Mouse (Mus musculus) CH12.LX (cell line): ENCODE measurements around the gene Srrm4. TPM values are rescaled to one million over a fixed set of nuclear protein-coding genes. Genes with fewer than 3 reads are reported as not detected.

Experiments
- DNase-seq: peaks from one replicate; pipeline ENCODE4 v3.0.0-alpha.2; 2013; ENCODE audit errors: extremely low read depth
- H3K27ac ChIP-seq: 2 replicates; pipeline ENCODE4 v1.5.1; 2012; ENCODE audit warnings: low read depth, mild to moderate bottlenecking, control low read depth, moderate library complexity; ENCODE audit not compliant: insufficient read depth
- H3K27me3 ChIP-seq: replicated peaks from 2 replicates; pipeline ENCODE3; 2012; ENCODE audit warnings: inconsistent platforms
- H3K36me3 ChIP-seq, 2 experiments: replicated peaks in 1 of 2; 2 replicates each; pipeline versions ENCODE3 to v1.6.1; 2012; ENCODE audit warnings: inconsistent platforms in 1 of 2, low read length in 1 of 2, mild to moderate bottlenecking in 1 of 2, mixed read lengths in 1 of 2, moderate library complexity in 1 of 2; ENCODE audit not compliant: control insufficient read depth in 1 of 2, insufficient read depth in 1 of 2
- H3K4me1 ChIP-seq, 2 experiments: 2 replicates each; pipeline ENCODE4 v1.6.1; 2012; ENCODE audit warnings: inconsistent platforms in 1 of 2, moderate library complexity in 1 of 2; ENCODE audit not compliant: insufficient read depth in 2 of 2, control insufficient read depth in 1 of 2
- H3K4me2 ChIP-seq: 2 replicates; pipeline ENCODE4 v1.6.1; 2012; ENCODE audit warnings: low read depth, mild to moderate bottlenecking, control low read depth; ENCODE audit not compliant: poor library complexity, insufficient read depth, severe bottlenecking
- H3K4me3 ChIP-seq, 3 experiments: fragments of 150-350 bp in 1 of 3; sonication (generic) in 1 of 3; replicated peaks in 1 of 3; 2 replicates each; pipeline versions ENCODE3 to v1.5.1; 2011 to 2012; ENCODE audit warnings: low read depth in 2 of 3, low read length in 2 of 3, mild to moderate bottlenecking in 2 of 3, moderate library complexity in 2 of 3, control low read depth in 1 of 3, improper control_type of control experiment in 1 of 3, inconsistent platforms in 1 of 3, mixed read lengths in 1 of 3; ENCODE audit not compliant: poor library complexity in 1 of 3
- H3K79me2 ChIP-seq: replicated peaks from 2 replicates; pipeline ENCODE4 v1.6.1; 2012; ENCODE audit warnings: mild to moderate bottlenecking, moderate library complexity; ENCODE audit not compliant: control insufficient read depth, poor library complexity, insufficient read depth, severe bottlenecking; ENCODE audit errors: extremely low read depth
- H3K9ac ChIP-seq: 2 replicates; pipeline ENCODE4 v1.6.1; 2012; ENCODE audit warnings: low read depth, mild to moderate bottlenecking, control low read depth, moderate library complexity; ENCODE audit not compliant: insufficient read depth
- H3K9me3 ChIP-seq: replicated peaks from 2 replicates; pipeline ENCODE3; 2012; ENCODE audit warnings: low read length, inconsistent platforms, mixed read lengths
- BHLHE40 ChIP-seq: IDR thresholded peaks from 2 replicates; pipeline ENCODE4 v1.6.1; 2011; ENCODE audit warnings: mild to moderate bottlenecking, low read depth, low read length, improper control_type of control experiment
- CHD1 ChIP-seq: IDR thresholded peaks from 2 replicates; pipeline ENCODE4 v1.6.1; 2012; ENCODE audit warnings: low read depth, low read length, improper control_type of control experiment, inconsistent platforms
- CHD2 ChIP-seq: IDR thresholded peaks from 2 replicates; pipeline ENCODE4 v1.6.1; 2011; ENCODE audit warnings: low read length, improper control_type of control experiment
- CTCF ChIP-seq, 2 experiments: IDR thresholded peaks in 1 of 2; conservative IDR thresholded peaks in 1 of 2; 2 replicates each; pipeline ENCODE4 v1.5.1; 2011 to 2012; ENCODE audit warnings: low read depth in 2 of 2, low read length in 2 of 2, improper control_type of control experiment in 1 of 2, inconsistent platforms in 1 of 2, mild to moderate bottlenecking in 1 of 2, moderate library complexity in 1 of 2
- E2F4 ChIP-seq: IDR thresholded peaks from 2 replicates; pipeline ENCODE4 v1.6.1; 2011; ENCODE audit warnings: low read depth, low read length, improper control_type of control experiment; ENCODE audit not compliant: insufficient replicate concordance
- ETS1 ChIP-seq: conservative IDR thresholded peaks from 2 replicates; pipeline ENCODE4 v1.6.1; 2012; ENCODE audit warnings: low read depth, mild to moderate bottlenecking, inconsistent platforms, low read length, improper control_type of control experiment, moderate library complexity
- IRF4 ChIP-seq: IDR thresholded peaks from 2 replicates; pipeline ENCODE4 v1.6.1; 2014; ENCODE audit warnings: low read depth, mild to moderate bottlenecking, inconsistent platforms, low read length, improper control_type of control experiment
- JUN ChIP-seq: IDR thresholded peaks from 2 replicates; pipeline ENCODE4 v1.6.1; 2011; ENCODE audit warnings: low read depth, mild to moderate bottlenecking, low read length, improper control_type of control experiment, moderate library complexity; ENCODE audit not compliant: insufficient read depth
- JUND ChIP-seq: conservative IDR thresholded peaks from 2 replicates; pipeline ENCODE4 v1.6.1; 2011; ENCODE audit warnings: low read depth, low read length, improper control_type of control experiment
- MAFK ChIP-seq: IDR thresholded peaks from 2 replicates; pipeline ENCODE4 v1.6.1; 2011; ENCODE audit warnings: low read length, improper control_type of control experiment; ENCODE audit not compliant: insufficient replicate concordance
- MXI1 ChIP-seq: IDR thresholded peaks from 2 replicates; pipeline ENCODE4 v1.6.1; 2011; ENCODE audit warnings: mild to moderate bottlenecking, low read depth, low read length, improper control_type of control experiment
- MYC ChIP-seq: IDR thresholded peaks from 2 replicates; pipeline ENCODE4 v1.6.1; 2011; ENCODE audit warnings: low read depth, mild to moderate bottlenecking, improper control_type of control experiment, low read length
- NELFE ChIP-seq: IDR thresholded peaks from 2 replicates; pipeline ENCODE4 v1.6.1; 2011; ENCODE audit warnings: low read depth, low read length, improper control_type of control experiment
- PAX5 ChIP-seq: IDR thresholded peaks from 2 replicates; pipeline ENCODE4 v1.6.1; 2012; ENCODE audit warnings: low read length, inconsistent platforms, mixed read lengths
- POLR2A ChIP-seq: IDR thresholded peaks from 2 replicates; pipeline ENCODE4 v1.6.1; 2011; ENCODE audit warnings: low read depth, mild to moderate bottlenecking, improper control_type of control experiment, low read length
- POLR2AphosphoS2 ChIP-seq: IDR thresholded peaks from 2 replicates; pipeline ENCODE4 v1.6.1; 2011; ENCODE audit warnings: low read depth, low read length, improper control_type of control experiment
- RAD21 ChIP-seq: IDR thresholded peaks from 2 replicates; pipeline ENCODE4 v1.6.1; 2011; ENCODE audit warnings: low read depth, mild to moderate bottlenecking, low read length, improper control_type of control experiment, moderate library complexity
- SIN3A ChIP-seq: IDR thresholded peaks from 2 replicates; pipeline ENCODE4 v1.6.1; 2012; ENCODE audit warnings: low read length, improper control_type of control experiment, inconsistent platforms
- SMC3 ChIP-seq: IDR thresholded peaks from 2 replicates; pipeline ENCODE4 v1.6.1; 2011; ENCODE audit warnings: low read depth, low read length, improper control_type of control experiment
- TBP ChIP-seq: conservative IDR thresholded peaks from 2 replicates; pipeline ENCODE4 v1.6.1; 2011; ENCODE audit warnings: low read depth, low read length, improper control_type of control experiment
- TCF12 ChIP-seq: IDR thresholded peaks from 2 replicates; pipeline ENCODE4 v1.6.1; 2014; ENCODE audit warnings: low read depth, mild to moderate bottlenecking, inconsistent platforms, low read length, improper control_type of control experiment
- UBTF ChIP-seq: IDR thresholded peaks from 2 replicates; pipeline ENCODE4 v1.6.1; 2012; ENCODE audit warnings: low read depth, mild to moderate bottlenecking, inconsistent platforms, low read length, improper control_type of control experiment, moderate library complexity
- USF1 ChIP-seq: IDR thresholded peaks from 2 replicates; pipeline ENCODE4 v1.6.1; 2014; ENCODE audit warnings: low read depth, mild to moderate bottlenecking, inconsistent platforms, low read length, improper control_type of control experiment
- USF2 ChIP-seq: conservative IDR thresholded peaks from 2 replicates; pipeline ENCODE4 v1.6.1; 2011; ENCODE audit warnings: low read depth, low read length, improper control_type of control experiment
- ZC3H11A ChIP-seq: IDR thresholded peaks from 2 replicates; pipeline ENCODE4 v1.6.1; 2012; ENCODE audit warnings: low read depth, mild to moderate bottlenecking, inconsistent platforms, low read length, improper control_type of control experiment
- ZKSCAN1 ChIP-seq: IDR thresholded peaks from 2 replicates; pipeline ENCODE4 v1.6.1; 2012; ENCODE audit warnings: low read depth, inconsistent platforms, low read length, improper control_type of control experiment, borderline replicate concordance
- dilution Hi-C: fragments of 300-500 bp; cut with MboI; formaldehyde crosslinking; loops from 2 replicates; pipeline ENCODE4 v1.14.3; 2020; ENCODE audit warnings: low sequenced_read_pairs; ENCODE audit not compliant: extremely low pct_unique_long_range_greater_than_20kb, extremely low pct_ligation_motif_present
- in situ Hi-C: fragments of 300-500 bp; cut with MboI; formaldehyde crosslinking; loops from 3 replicates; pipeline ENCODE4 v1.14.3; 2019; ENCODE audit warnings: low sequenced_read_pairs, low pct_ligation_motif_present, low pct_unique_long_range_greater_than_20kb, mixed read lengths
- polyA plus RNA-seq: library from polyadenylated mRNA; unstranded; fragments of >175 nt; gene quantifications from 2 replicates; pipeline ENCODE4 v1.2.1, GENCODE M21; 2012; ENCODE audit warnings: low read depth; ENCODE audit not compliant: insufficient read length
- total RNA-seq, 2 experiments: library from RNA; depleted of rRNA; stranded (reverse); fragments of 300-350 nt in 1 of 2; fragments of >200 nt in 1 of 2; gene quantifications; 2 replicates each; pipeline ENCODE4 v1.2.3; 2012 to 2014

The Srrm4 gene
- total and polyA plus RNA-seq, 3 experiments: not detected

DNA sequence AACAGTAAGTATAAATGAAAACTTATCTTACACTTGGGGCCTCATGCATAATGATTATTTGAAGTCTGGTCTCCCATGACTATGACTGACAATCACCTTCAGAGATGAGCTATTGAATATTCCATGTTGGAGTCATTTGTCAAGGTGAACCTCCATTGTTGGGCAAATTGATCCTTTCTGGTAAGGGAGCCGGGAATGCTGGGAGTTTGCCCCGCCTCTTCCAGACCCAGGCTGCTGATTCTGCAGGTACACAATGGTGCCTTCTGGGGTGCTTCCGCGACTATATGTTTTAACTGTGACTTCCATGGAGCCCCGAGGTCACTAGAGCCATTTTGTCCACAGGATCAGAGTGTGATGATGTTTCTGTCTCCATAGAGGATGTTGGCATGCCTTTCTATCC lies 195.5 kb downstream of the Srrm4 start:
- TF ChIP-seq SMC3 (no peak), ETS1 (no peak), TCF12 (no peak), RAD21 (no peak), JUND (no peak), CTCF (conservative IDR thresholded peaks at IDR 0.05 in 1 of 2, IDR thresholded peaks at IDR 0.05 in 1 of 2; ENCODE audit: low read depth in 2 of 2, low read length in 2 of 2) (no peak), UBTF (no peak), POLR2A (no peak), USF1 (no peak), ZKSCAN1 (no peak), MAFK (no peak), CHD1 (no peak), CHD2 (no peak), IRF4 (no peak), PAX5 (no peak)
- H3K27me3 ChIP-seq: no peaks in the 10 kb centered on the region
- H3K27ac ChIP-seq: no peak overlapping the region
- in situ Hi-C loops: no loop called here
- peaks cover 87% of the 10 kb centered on the region for H3K9me3 ChIP-seq
- no peak overlapping the region for H3K9ac ChIP-seq
- H3K4me3 ChIP-seq: no peak overlapping the region
- dilution Hi-C loops: no loop called here
- H3K4me1 ChIP-seq: no peaks in the 10 kb centered on the region
- H3K79me2 ChIP-seq: no peaks in the 10 kb centered on the region
- no peak overlapping the region for H3K4me2 ChIP-seq
- H3K36me3 ChIP-seq: no peaks in the 10 kb centered on the region
- DNase-seq: no peak

DNA sequence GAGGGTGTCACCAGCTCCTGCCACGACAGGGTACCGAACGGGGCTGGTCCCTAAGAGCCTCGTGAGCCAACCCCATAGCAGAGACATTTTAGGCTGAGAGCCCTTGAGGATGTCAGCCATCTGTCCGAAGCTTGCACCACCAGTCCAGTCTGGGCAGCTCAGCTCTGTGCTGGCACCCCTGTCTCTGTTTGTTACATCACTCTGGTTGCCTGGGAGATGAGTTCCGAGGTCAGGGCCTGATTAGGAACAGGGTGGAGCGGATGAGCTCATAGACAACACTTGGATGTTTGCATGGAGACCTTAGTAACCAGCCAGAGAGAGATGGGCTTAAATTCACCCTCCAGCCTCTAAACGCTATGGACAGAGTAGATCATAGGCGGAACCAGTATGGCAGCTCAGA lies 199.0 kb downstream of the Srrm4 start:
- in situ Hi-C loops (no loop called here), dilution Hi-C loops (no loop called here)
- Histone ChIP-seq H3K36me3 (no peaks in the 10 kb centered on the region), H3K4me3 (no peak overlapping the region), H3K79me2 (no peaks in the 10 kb centered on the region), H3K4me2 (no peak overlapping the region), H3K27ac (no peak overlapping the region), H3K4me1 (no peaks in the 10 kb centered on the region), H3K9me3 (peaks cover 89% of the 10 kb centered on the region), H3K9ac (no peak overlapping the region), H3K27me3 (no peaks in the 10 kb centered on the region)
- no peak for DNase-seq
- TF ChIP-seq UBTF: no peak

DNA sequence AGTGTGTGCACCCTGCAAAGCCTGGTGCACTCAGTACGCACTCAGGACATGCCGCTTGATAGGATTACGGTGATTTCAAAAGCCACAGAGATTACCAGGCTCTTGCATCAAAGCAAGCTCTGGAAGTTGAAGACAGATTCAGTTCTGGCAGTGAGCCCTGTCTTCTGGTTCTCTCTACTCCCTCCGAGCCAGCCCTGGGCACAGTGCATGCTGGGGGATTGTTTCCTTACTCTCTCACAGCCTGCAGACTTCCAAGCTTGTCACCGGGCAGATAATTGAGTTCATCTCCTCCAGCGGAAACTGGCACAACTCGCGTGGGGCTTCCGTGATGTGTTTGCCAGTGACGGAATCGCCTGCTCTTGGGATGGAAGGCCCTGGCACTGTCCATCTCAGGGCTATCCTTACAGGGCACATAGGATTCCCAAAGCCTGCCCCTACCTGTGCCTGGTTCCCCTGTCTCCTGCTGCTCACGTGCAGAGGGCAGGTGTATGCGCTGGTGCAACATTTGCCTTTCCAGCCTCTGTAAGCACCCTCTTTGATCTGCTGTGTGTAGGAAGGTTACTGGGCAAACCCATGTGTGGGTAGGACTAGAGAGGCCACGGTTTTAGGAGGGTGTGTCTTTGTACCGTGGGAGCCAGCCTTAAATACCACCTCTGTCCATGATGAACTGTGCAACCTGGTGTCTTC lies 201.6 kb downstream of the Srrm4 start:
- H3K36me3 ChIP-seq: no peaks in the 10 kb centered on the region
- peaks cover 88% of the 10 kb centered on the region for H3K9me3 ChIP-seq
- dilution Hi-C loops: no loop called here
- H3K27me3 ChIP-seq: no peaks in the 10 kb centered on the region
- DNase-seq: no peak
- H3K27ac ChIP-seq: no peak overlapping the region
- H3K4me3 ChIP-seq: peak overlapping the region in 1 of 3 experiments; percentile 16
- in situ Hi-C loops: no loop called here
- no peaks in the 10 kb centered on the region for H3K4me1 ChIP-seq
- H3K9ac ChIP-seq: no peak overlapping the region
- no peak overlapping the region for H3K4me2 ChIP-seq
- H3K79me2 ChIP-seq: no peaks in the 10 kb centered on the region
- TF ChIP-seq SIN3A (no peak), MYC (no peak), TBP (no peak), JUND (no peak), CTCF (conservative IDR thresholded peaks at IDR 0.05 in 1 of 2, IDR thresholded peaks at IDR 0.05 in 1 of 2; ENCODE audit: low read depth in 2 of 2, low read length in 2 of 2) (no peak), IRF4 (no peak), BHLHE40 (no peak), USF1 (no peak), MXI1 (no peak), JUN (no peak), E2F4 (no peak), TCF12 (no peak), POLR2AphosphoS2 (no peak), ETS1 (no peak), NELFE (no peak), USF2 (no peak), ZC3H11A (no peak)
